In the genomic region with DNA sequence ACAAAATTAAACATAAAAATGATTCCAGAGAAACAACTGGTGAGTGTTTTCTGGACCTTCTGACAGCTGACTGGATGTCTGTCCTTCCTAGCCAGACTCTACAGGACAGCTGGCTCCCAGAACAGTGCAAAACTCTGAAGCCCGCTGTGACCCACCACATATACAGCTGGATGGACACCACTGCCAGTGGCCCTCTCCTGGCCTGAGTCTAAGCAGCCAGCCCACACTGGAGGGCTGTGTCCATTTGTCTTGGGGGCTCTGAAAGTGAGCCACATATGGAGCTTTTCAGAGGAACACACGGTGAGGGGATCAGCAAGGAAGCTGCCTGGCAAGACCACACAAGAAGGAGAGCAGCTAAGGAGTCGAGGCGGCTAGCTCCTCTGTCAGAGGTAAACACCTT, we compare ENCODE assay signal across 17 mouse cellular contexts. TPM values are rescaled to one million over a fixed set of nuclear protein-coding genes. Genes with fewer than 3 reads are reported as not detected.
A peak's percentile ranks its signal among the peaks of the same experiment; 100 is the strongest.
DNase-seq lines count a peak whose midpoint lies in the region; ATAC-seq lines count a peak whose summit lies in the region.
"Had no signal": no experiment of that assay in that cellular context is flagged by ENCODE, and none has a peak within 500 bp of the region (broad histone marks: within the 10 kb centered on the region; RNA-seq: fewer than 3 reads in every experiment).

No protein-coding gene starts in this region.

- no peak overlapping the region for H3K4me2 ChIP-seq in intestine, embryonic 16.5 days (ENCODE audit: low read depth, low read length)
- H3K4me2 ChIP-seq in intestine, embryonic 15.5 days (replicated peaks) = no peak overlapping the region
- H3K4me2 ChIP-seq in embryonic facial prominence, embryonic 12.5 days (replicated peaks) = no peak overlapping the region
- H3K4me2 ChIP-seq in limb, embryonic 13.5 days (replicated peaks) = peak overlapping the region; percentile 35
- H3K4me2 ChIP-seq: heart, embryonic 12.5 days; midbrain, embryonic 12.5 days; neural tube, embryonic 12.5 days had no signal

- no peak overlapping the region for H3K4me3 ChIP-seq in intestine, embryonic 16.5 days (ENCODE audit: low read length)
- no peak overlapping the region for H3K4me3 ChIP-seq in intestine, embryonic 15.5 days (replicated peaks)
- H3K4me3 ChIP-seq in embryonic facial prominence, embryonic 12.5 days = no peak overlapping the region
- H3K4me3 ChIP-seq in limb, embryonic 13.5 days = no peak overlapping the region
- H3K4me3 ChIP-seq: heart, embryonic 12.5 days; midbrain, embryonic 12.5 days; neural tube, embryonic 12.5 days had no signal

- no peak overlapping the region for H3K9ac ChIP-seq in intestine, embryonic 16.5 days (ENCODE audit: low read depth, low read length)
- no peak overlapping the region for H3K9ac ChIP-seq in intestine, embryonic 15.5 days
- no peak overlapping the region for H3K9ac ChIP-seq in embryonic facial prominence, embryonic 12.5 days
- H3K9ac ChIP-seq in limb, embryonic 13.5 days = peak overlapping the region; percentile 27; the same call in 1 of the 2 replicates
- H3K9ac ChIP-seq: heart, embryonic 12.5 days; midbrain, embryonic 12.5 days; neural tube, embryonic 12.5 days had no signal

- no peaks in the 10 kb centered on the region for H3K9me3 ChIP-seq in intestine, embryonic 16.5 days (ENCODE audit: control insufficient read depth, low read length)
- H3K9me3 ChIP-seq in intestine, embryonic 15.5 days = no peaks in the 10 kb centered on the region
- no peaks in the 10 kb centered on the region for H3K9me3 ChIP-seq in embryonic facial prominence, embryonic 12.5 days
- no peaks in the 10 kb centered on the region for H3K9me3 ChIP-seq in limb, embryonic 13.5 days
- H3K9me3 ChIP-seq: heart, embryonic 12.5 days; midbrain, embryonic 12.5 days; neural tube, embryonic 12.5 days had no signal

- H3K36me3 ChIP-seq in intestine, embryonic 16.5 days (ENCODE audit: control insufficient read depth, insufficient read depth, low read length) = no peaks in the 10 kb centered on the region
- H3K36me3 ChIP-seq in intestine, embryonic 15.5 days = no peaks in the 10 kb centered on the region
- no peaks in the 10 kb centered on the region for H3K36me3 ChIP-seq in embryonic facial prominence, embryonic 12.5 days
- no peaks in the 10 kb centered on the region for H3K36me3 ChIP-seq in limb, embryonic 13.5 days
- H3K36me3 ChIP-seq: heart, embryonic 12.5 days; neural tube, embryonic 12.5 days had no signal

- no peaks in the 10 kb centered on the region for H3K27me3 ChIP-seq in intestine, embryonic 16.5 days (replicated peaks; ENCODE audit: control insufficient read depth, insufficient read depth, low read length)
- H3K27me3 ChIP-seq in intestine, embryonic 15.5 days (replicated peaks) = no peaks in the 10 kb centered on the region
- H3K27me3 ChIP-seq in embryonic facial prominence, embryonic 12.5 days = no peaks in the 10 kb centered on the region
- H3K27me3 ChIP-seq in limb, embryonic 13.5 days = no peaks in the 10 kb centered on the region
- H3K27me3 ChIP-seq: heart, embryonic 12.5 days; neural tube, embryonic 12.5 days had no signal

- peak; percentile 29; the same call in 1 of the 2 replicates for ATAC-seq in intestine, embryonic 16.5 days
- no peak for ATAC-seq in intestine, embryonic 15.5 days
- no peak; the same call in 1 of the 2 replicates for ATAC-seq in embryonic facial prominence, embryonic 12.5 days (ENCODE audit: insufficient number of reproducible peaks, insufficient read depth, low FRiP score, low TSS enrichment)
- peak; percentile 39; the same call in 1 of the 2 replicates for ATAC-seq in limb, embryonic 13.5 days (ENCODE audit: low FRiP score, low read depth)

- peaks cover 29% of the 10 kb centered on the region for H3K4me1 ChIP-seq in intestine, embryonic 16.5 days (ENCODE audit: control insufficient read depth, insufficient read depth, low read length)
- peaks cover 25% of the 10 kb centered on the region for H3K4me1 ChIP-seq in intestine, embryonic 15.5 days (replicated peaks)
- peaks cover 63% of the 10 kb centered on the region for H3K4me1 ChIP-seq in embryonic facial prominence, embryonic 12.5 days
- H3K4me1 ChIP-seq in limb, embryonic 13.5 days = peaks cover 84% of the 10 kb centered on the region

- 16% methylated on average over 4 of the region's 4 CpGs for WGBS in intestine, embryonic 16.5 days
- WGBS in intestine, embryonic 15.5 days = 35% methylated on average over 4 of the region's 4 CpGs
- WGBS in embryonic facial prominence, embryonic 12.5 days = 13% methylated on average over 4 of the region's 4 CpGs
- WGBS in limb, embryonic 13.5 days = 10% methylated on average over 4 of the region's 4 CpGs

- peak; percentile 42 for DNase-seq in embryo, embryonic 10 days (ENCODE audit: low spot score)
- DNase-seq in T-cell, adult 2 months (ENCODE audit: low spot score) = no peak
- DNase-seq in gastrocnemius, postnatal 4 days (ENCODE audit: low spot score in 2 of 2) = no peak
- DNase-seq in thymus, postnatal 14 days = no peak
- DNase-seq: cerebellum, adult 11 months; gastrocnemius, postnatal 14 days; kidney, adult 11 months; kidney, postnatal 4 days; liver; lung, postnatal 14 days had no signal

- no peak overlapping the region for H3K27ac ChIP-seq in intestine, embryonic 16.5 days (ENCODE audit: low read length)
- H3K27ac ChIP-seq in intestine, embryonic 15.5 days = no peak overlapping the region
- H3K27ac ChIP-seq in embryonic facial prominence, embryonic 12.5 days = 0 out of 2 replicates have a peak overlapping the region, but pooled peaks have one; percentile 51
- 0 out of 2 replicates have a peak overlapping the region, but pooled peaks have one; percentile 6 for H3K27ac ChIP-seq in limb, embryonic 13.5 days
- H3K27ac ChIP-seq: midbrain, embryonic 12.5 days; neural tube, embryonic 12.5 days had no signal

RNA-seq across cellular contexts. Expression of gene Tmem131l, which starts 51.8 kb away (rescaled TPM):
- 18.2 and 19.8 TPM in 2 replicates for polyA plus RNA-seq in intestine, embryonic 16.5 days (2015; fragmentation: Nextera tagmentation; extraction: Ambion mirVana)
- polyA plus RNA-seq in intestine, embryonic 15.5 days (2015; fragmentation: Nextera tagmentation; extraction: Ambion mirVana) = 26.1 and 32.0 TPM in 2 replicates
- polyA plus RNA-seq in embryonic facial prominence, embryonic 12.5 days (2016; fragmentation: Nextera tagmentation; extraction: Ambion mirVana) = 74.9 and 84.7 TPM in 2 replicates
- 60.0 and 62.5 TPM in 2 replicates for polyA plus RNA-seq in limb, embryonic 13.5 days (2015; fragmentation: Nextera tagmentation; extraction: Ambion mirVana)
- 10 to 100 TPM; 59.8 to 60.5 TPM for total RNA-seq in gastrocnemius, postnatal 4 days (2021)

Comparison
In these comparisons a context has a peak if more than half of its experiments do, and no peak if none do; other contexts are left out.
1. ATAC-seq: peak in intestine, embryonic 16.5 days (single experiment) and limb, embryonic 13.5 days (single experiment); none in intestine, embryonic 15.5 days (single experiment) and embryonic facial prominence, embryonic 12.5 days (single experiment).
2. H3K27ac ChIP-seq: peak in embryonic facial prominence, embryonic 12.5 days (single experiment) and limb, embryonic 13.5 days (single experiment); none in intestine, embryonic 16.5 days (single experiment) and intestine, embryonic 15.5 days (single experiment).